Mouse (Mus musculus): ENCODE results near the gene Bcl2a1c. TPM values are rescaled to one million over a fixed set of nuclear protein-coding genes. Genes with fewer than 3 reads are reported as not detected.
"Not testable (repeated sequence)": the region's sequence is repeated elsewhere in the genome, so short reads cannot be mapped to it uniquely, and the experiment has no call there.

The Bcl2a1c gene
- polyA plus RNA-seq (2015; fragmentation: Nextera tagmentation; extraction: Ambion mirVana), result not detected in 2 replicates

- not testable (repeated sequence) for H3K4me1 ChIP-seq (replicated peaks); ATAC-seq (replicated peaks; ENCODE audit: insufficient number of reproducible peaks, insufficient read depth, low FRiP score, low read depth); H3K4me2 ChIP-seq; H3K27me3 ChIP-seq; H3K9me3 ChIP-seq (replicated peaks); H3K4me3 ChIP-seq; H3K36me3 ChIP-seq; H3K27ac ChIP-seq; H3K9ac ChIP-seq
- 44% methylated on average over 9 of the region's 9 CpGs for WGBS
Observed at GRCm38 (mm10) chr9:114329855-114330254, at the start of gene Bcl2a1c. Bcl2a1c (plus strand) TSS chr9:114330135.

GRCm38 (mm10) chr9:114305957-114306356 lies 24.0 kb upstream of the Bcl2a1c start:
- H3K9me3 ChIP-seq (replicated peaks); H3K9ac ChIP-seq; H3K36me3 ChIP-seq; H3K27me3 ChIP-seq; H3K4me1 ChIP-seq (replicated peaks); H3K4me3 ChIP-seq; H3K27ac ChIP-seq; H3K4me2 ChIP-seq; ATAC-seq (replicated peaks; ENCODE audit: insufficient number of reproducible peaks, insufficient read depth, low FRiP score, low read depth): not testable (repeated sequence)

- not testable (repeated sequence) for H3K9ac ChIP-seq; H3K4me3 ChIP-seq; H3K27ac ChIP-seq; H3K4me2 ChIP-seq; H3K9me3 ChIP-seq (replicated peaks); H3K4me1 ChIP-seq (replicated peaks); H3K36me3 ChIP-seq; H3K27me3 ChIP-seq; ATAC-seq (replicated peaks; ENCODE audit: insufficient number of reproducible peaks, insufficient read depth, low FRiP score, low read depth)
- 63% methylated on average over 2 of the region's 2 CpGs for WGBS
Observed at GRCm38 (mm10) chr9:114311752-114312151, 18.2 kb upstream of the Bcl2a1c start.

- no peak overlapping the region for H3K4me3 ChIP-seq
- WGBS, result 6% methylated on average over 2 of the region's 2 CpGs
- H3K9ac ChIP-seq, result no peak overlapping the region
- ATAC-seq (replicated peaks; ENCODE audit: insufficient number of reproducible peaks, insufficient read depth, low FRiP score, low read depth), result no peak
- H3K36me3 ChIP-seq, result no peaks in the 10 kb centered on the region
- no peaks in the 10 kb centered on the region for H3K4me1 ChIP-seq (replicated peaks)
- no peaks in the 10 kb centered on the region for H3K27me3 ChIP-seq
- H3K27ac ChIP-seq, result no peak overlapping the region
- H3K4me2 ChIP-seq, result no peak overlapping the region
- H3K9me3 ChIP-seq (replicated peaks), result no peaks in the 10 kb centered on the region
Observed at GRCm38 (mm10) chr9:114318021-114318420, 11.9 kb upstream of the Bcl2a1c start.

- ATAC-seq (replicated peaks; ENCODE audit: insufficient number of reproducible peaks, insufficient read depth, low FRiP score, low read depth), result no peak
- 61% methylated on average over 3 of the region's 3 CpGs for WGBS
- Histone ChIP-seq H3K36me3 (no peaks in the 10 kb centered on the region), H3K9ac (no peak overlapping the region), H3K4me3 (no peak overlapping the region), H3K4me1 (replicated peaks) (no peaks in the 10 kb centered on the region), H3K9me3 (replicated peaks) (no peaks in the 10 kb centered on the region), H3K27me3 (no peaks in the 10 kb centered on the region), H3K4me2 (no peak overlapping the region), H3K27ac (no peak overlapping the region)
Observed at GRCm38 (mm10) chr9:114326011-114326748, 3.8 kb upstream of the Bcl2a1c start.

GRCm38 (mm10) chr9:114328332-114328731 lies 1.6 kb upstream of the Bcl2a1c start:
- ATAC-seq (replicated peaks; ENCODE audit: insufficient number of reproducible peaks, insufficient read depth, low FRiP score, low read depth); H3K36me3 ChIP-seq: not testable (repeated sequence)

GRCm38 (mm10) chr9:114367783-114368470 lies 38.0 kb downstream of the Bcl2a1c start:
- H3K4me1 ChIP-seq (replicated peaks), result peaks cover 8% of the 10 kb centered on the region
- peak overlapping the region; percentile 61 for H3K4me3 ChIP-seq
- no peaks in the 10 kb centered on the region for H3K36me3 ChIP-seq
- H3K9me3 ChIP-seq (replicated peaks), result no peaks in the 10 kb centered on the region
- under 1% methylated on average over 48 of the region's 48 CpGs for WGBS
- H3K27ac ChIP-seq, result peak overlapping the region; percentile 69
- peaks cover 4% of the 10 kb centered on the region; the same call in 1 of the 2 replicates for H3K27me3 ChIP-seq
- ATAC-seq (replicated peaks; ENCODE audit: insufficient number of reproducible peaks, insufficient read depth, low FRiP score, low read depth), result peak; percentile 87
- H3K4me2 ChIP-seq, result peak overlapping the region; percentile 92
- H3K9ac ChIP-seq, result peak overlapping the region; percentile 63

More at GRCm38 (mm10) chr9:114328332-114328731, 1.6 kb upstream of the Bcl2a1c start:
- H3K9ac ChIP-seq; H3K4me3 ChIP-seq; H3K27ac ChIP-seq; H3K4me1 ChIP-seq (replicated peaks); H3K27me3 ChIP-seq; H3K9me3 ChIP-seq (replicated peaks); H3K4me2 ChIP-seq: not testable (repeated sequence)

GRCm38 (mm10) chr9:114368471-114368858 lies 38.5 kb downstream of the Bcl2a1c start:
- Histone ChIP-seq H3K27ac (peak overlapping the region; percentile 69), H3K4me2 (peak overlapping the region; percentile 92), H3K9ac (peak overlapping the region; percentile 63), H3K9me3 (replicated peaks) (no peaks in the 10 kb centered on the region), H3K36me3 (0 out of 2 replicates have a peak, but pooled peaks cover 5% of the 10 kb centered on the region), H3K4me3 (peak overlapping the region; percentile 61), H3K27me3 (peaks cover 4% of the 10 kb centered on the region; the same call in 1 of the 2 replicates), H3K4me1 (replicated peaks) (peaks cover 8% of the 10 kb centered on the region)
- WGBS, result 14% methylated on average over 12 of the region's 12 CpGs
- ATAC-seq (replicated peaks; ENCODE audit: insufficient number of reproducible peaks, insufficient read depth, low FRiP score, low read depth), result 0 out of 2 replicates have a peak, but pooled peaks have one; percentile 29

GRCm38 (mm10) chr9:114369389-114369788 lies 39.5 kb downstream of the Bcl2a1c start:
- not testable (repeated sequence) for H3K4me3 ChIP-seq; H3K27me3 ChIP-seq; H3K4me1 ChIP-seq (replicated peaks); H3K27ac ChIP-seq; H3K9ac ChIP-seq; ATAC-seq (replicated peaks; ENCODE audit: insufficient number of reproducible peaks, insufficient read depth, low FRiP score, low read depth); H3K9me3 ChIP-seq (replicated peaks); H3K36me3 ChIP-seq
- WGBS, result 54% methylated on average over 5 of the region's 5 CpGs
- 0 out of 2 replicates have a peak overlapping the region, but pooled peaks have one; percentile 18 for H3K4me2 ChIP-seq

- ATAC-seq (replicated peaks; ENCODE audit: insufficient number of reproducible peaks, insufficient read depth, low FRiP score, low read depth); H3K27me3 ChIP-seq; H3K36me3 ChIP-seq; H3K9me3 ChIP-seq (replicated peaks); H3K27ac ChIP-seq; H3K4me3 ChIP-seq; H3K4me1 ChIP-seq (replicated peaks); H3K4me2 ChIP-seq; H3K9ac ChIP-seq: not testable (repeated sequence)
- 21% methylated on average over 5 of the region's 5 CpGs for WGBS
Observed at GRCm38 (mm10) chr9:114371717-114372116, 41.8 kb downstream of the Bcl2a1c start.

- 0 out of 2 replicates have a peak, but pooled peaks have one; percentile 18 for ATAC-seq (replicated peaks; ENCODE audit: insufficient number of reproducible peaks, insufficient read depth, low FRiP score, low read depth)
Observed at GRCm38 (mm10) chr9:114375276-114375962, 45.5 kb downstream of the Bcl2a1c start.

More at GRCm38 (mm10) chr9:114375276-114375962, 45.5 kb downstream of the Bcl2a1c start:
- Histone ChIP-seq H3K4me1 (replicated peaks) (peaks cover 11% of the 10 kb centered on the region), H3K4me2 (no peak overlapping the region), H3K36me3 (peaks cover 26% of the 10 kb centered on the region), H3K9ac (no peak overlapping the region), H3K4me3 (no peak overlapping the region), H3K9me3 (replicated peaks) (no peaks in the 10 kb centered on the region), H3K27me3 (no peaks in the 10 kb centered on the region), H3K27ac (no peak overlapping the region)
- WGBS, result 84% methylated on average over 10 of the region's 10 CpGs
